Mouse (Mus musculus) CH12.LX (cell line): ENCODE data around the gene Disp3.

Experiments
- CTCF ChIP-seq, 2 experiments: IDR thresholded peaks in 1 of 2; conservative IDR thresholded peaks in 1 of 2; 2 replicates each; pipeline ENCODE4 v1.5.1; 2011 to 2012; ENCODE audit warnings: low read depth in 2 of 2, low read length in 2 of 2, improper control_type of control experiment in 1 of 2, inconsistent platforms in 1 of 2, mild to moderate bottlenecking in 1 of 2, moderate library complexity in 1 of 2
- E2F4 ChIP-seq: IDR thresholded peaks from 2 replicates; pipeline ENCODE4 v1.6.1; 2011; ENCODE audit warnings: low read depth, low read length, improper control_type of control experiment; ENCODE audit not compliant: insufficient replicate concordance
- JUND ChIP-seq: conservative IDR thresholded peaks from 2 replicates; pipeline ENCODE4 v1.6.1; 2011; ENCODE audit warnings: low read depth, low read length, improper control_type of control experiment
- MAFK ChIP-seq: IDR thresholded peaks from 2 replicates; pipeline ENCODE4 v1.6.1; 2011; ENCODE audit warnings: low read length, improper control_type of control experiment; ENCODE audit not compliant: insufficient replicate concordance
- MAZ ChIP-seq: IDR thresholded peaks from 2 replicates; pipeline ENCODE4 v1.6.1; 2012; ENCODE audit warnings: low read depth, mild to moderate bottlenecking, inconsistent platforms, low read length, improper control_type of control experiment, moderate library complexity
- MYC ChIP-seq: IDR thresholded peaks from 2 replicates; pipeline ENCODE4 v1.6.1; 2011; ENCODE audit warnings: low read depth, mild to moderate bottlenecking, improper control_type of control experiment, low read length
- NELFE ChIP-seq: IDR thresholded peaks from 2 replicates; pipeline ENCODE4 v1.6.1; 2011; ENCODE audit warnings: low read depth, low read length, improper control_type of control experiment
- POLR2A ChIP-seq: IDR thresholded peaks from 2 replicates; pipeline ENCODE4 v1.6.1; 2011; ENCODE audit warnings: low read depth, mild to moderate bottlenecking, improper control_type of control experiment, low read length
- RAD21 ChIP-seq: IDR thresholded peaks from 2 replicates; pipeline ENCODE4 v1.6.1; 2011; ENCODE audit warnings: low read depth, mild to moderate bottlenecking, low read length, improper control_type of control experiment, moderate library complexity
- TBP ChIP-seq: conservative IDR thresholded peaks from 2 replicates; pipeline ENCODE4 v1.6.1; 2011; ENCODE audit warnings: low read depth, low read length, improper control_type of control experiment
- USF1 ChIP-seq: IDR thresholded peaks from 2 replicates; pipeline ENCODE4 v1.6.1; 2014; ENCODE audit warnings: low read depth, mild to moderate bottlenecking, inconsistent platforms, low read length, improper control_type of control experiment
- ZNF384 ChIP-seq: IDR thresholded peaks from 2 replicates; pipeline ENCODE4 v1.6.1; 2012; ENCODE audit warnings: low read depth, low read length, improper control_type of control experiment, inconsistent platforms

DNA sequence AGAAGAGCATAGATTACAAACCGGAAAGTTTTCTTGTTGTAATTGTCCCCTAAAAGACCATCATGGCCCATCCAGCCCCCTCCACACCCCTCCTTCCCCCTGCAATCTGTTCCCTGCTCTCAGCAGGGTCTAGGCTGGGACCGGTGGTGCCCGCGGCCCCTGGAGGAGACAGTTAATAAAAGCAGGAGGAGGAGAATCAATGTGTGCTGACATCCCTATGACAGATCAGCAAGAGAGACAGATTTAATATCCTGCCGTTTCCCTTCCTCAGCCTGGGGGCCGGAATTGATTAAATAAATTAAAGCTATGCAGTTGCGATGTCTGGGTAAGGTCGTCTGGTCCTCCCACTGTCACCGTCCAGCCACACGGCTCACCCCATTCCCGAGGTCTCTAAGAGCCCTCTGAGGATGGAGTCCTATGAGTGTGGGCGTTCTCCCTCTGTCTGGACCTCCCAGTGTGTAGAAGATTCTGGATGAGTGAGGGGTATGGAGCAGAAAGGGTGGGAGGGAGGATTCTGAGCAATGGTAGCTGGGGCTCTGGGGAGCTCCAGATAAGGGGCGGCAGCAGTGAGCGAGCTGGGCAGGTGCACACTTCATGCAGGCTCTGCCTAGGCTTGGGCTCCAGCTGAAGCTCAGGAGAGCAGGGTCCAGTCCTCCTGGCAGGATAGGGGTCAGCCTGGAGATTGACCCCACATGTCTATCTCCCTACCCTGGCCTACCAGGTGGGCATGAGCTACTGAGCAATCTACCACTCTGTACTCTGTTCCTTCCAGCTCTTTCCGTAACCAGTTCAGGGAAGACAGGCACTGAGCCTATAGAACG is 24.7 kb upstream of the Disp3 start:
- TF ChIP-seq CTCF (conservative IDR thresholded peaks at IDR 0.05 in 1 of 2, IDR thresholded peaks at IDR 0.05 in 1 of 2; ENCODE audit: low read depth in 2 of 2, low read length in 2 of 2), result no peak
- TF ChIP-seq JUND, result no peak
- no peak for TF ChIP-seq MYC
- no peak for TF ChIP-seq ZNF384
- no peak for TF ChIP-seq MAZ
- TF ChIP-seq NELFE, result no peak
- no peak for TF ChIP-seq TBP
- TF ChIP-seq POLR2A, result no peak
- no peak for TF ChIP-seq E2F4
- no peak for TF ChIP-seq RAD21
- TF ChIP-seq USF1, result no peak
- TF ChIP-seq MAFK, result no peak
